Mouse (Mus musculus) stomach, postnatal 0 days (tissue): ENCODE measurements at regions not wholly inside any gene's neighbourhood (a gene's known extent, or its start where the extent isn't known, plus 50 kb on each side); places are given as distances from the start of the nearest gene placed in this dataset.

Experiments
- CTCF ChIP-seq: IDR thresholded peaks from 2 replicates; pipeline ENCODE4 v1.5.1; 2016; ENCODE audit warnings: antibody characterized with exemption, low read depth, mild to moderate bottlenecking, moderate library complexity
- EP300 ChIP-seq: optimal IDR thresholded peaks from 2 replicates; pipeline ENCODE3; 2016; ENCODE audit warnings: antibody characterized with exemption

DNA sequence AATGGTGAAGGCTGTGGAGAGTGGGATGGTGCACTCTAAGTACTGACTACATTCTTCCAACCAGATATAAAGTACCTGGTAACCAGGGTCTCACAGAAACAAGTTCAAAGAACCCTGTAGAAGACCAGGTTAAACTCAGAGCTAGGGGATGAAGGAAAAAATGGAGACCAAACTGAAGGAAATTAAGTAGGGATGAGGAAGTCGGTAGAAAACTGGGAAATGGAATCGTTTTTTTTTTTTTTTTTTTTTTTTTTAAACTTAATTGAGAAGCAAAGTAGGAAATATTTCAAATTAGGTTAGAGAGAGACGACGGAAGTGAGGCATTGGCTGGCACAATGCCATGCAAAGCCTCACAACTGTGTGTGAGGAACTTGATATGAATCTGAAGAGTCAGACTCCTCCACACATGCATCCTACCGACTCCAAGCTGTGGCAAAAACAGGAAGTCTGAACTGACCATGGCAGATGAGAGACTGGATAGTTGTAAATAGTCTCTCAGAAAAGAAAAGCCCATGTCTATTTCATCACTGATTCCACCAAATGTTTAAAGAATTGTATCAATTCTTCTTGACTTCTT is 194.2 kb downstream of the Etnk1 start:
- TF ChIP-seq CTCF (no peak), EP300 (no peak)
